Mouse (Mus musculus) CH12.LX (cell line): ENCODE results near the gene Hist1h2ae. TPM values are rescaled to one million over a fixed set of nuclear protein-coding genes. Genes with fewer than 3 reads are reported as not detected.
"Not testable (repeated sequence)": the region's sequence is repeated elsewhere in the genome, so short reads cannot be mapped to it uniquely, and the experiment has no call there.

Experiments used
- DNase-seq: peaks from one replicate; pipeline ENCODE4 v3.0.0-alpha.2; 2013; ENCODE audit errors: extremely low read depth
- H3K27ac ChIP-seq: 2 replicates; pipeline ENCODE4 v1.5.1; 2012; ENCODE audit warnings: low read depth, mild to moderate bottlenecking, control low read depth, moderate library complexity; ENCODE audit not compliant: insufficient read depth
- H3K27me3 ChIP-seq: replicated peaks from 2 replicates; pipeline ENCODE3; 2012; ENCODE audit warnings: inconsistent platforms
- H3K36me3 ChIP-seq, 2 experiments: replicated peaks in 1 of 2; 2 replicates each; pipeline versions ENCODE3 to v1.6.1; 2012; ENCODE audit warnings: inconsistent platforms in 1 of 2, low read length in 1 of 2, mild to moderate bottlenecking in 1 of 2, mixed read lengths in 1 of 2, moderate library complexity in 1 of 2; ENCODE audit not compliant: control insufficient read depth in 1 of 2, insufficient read depth in 1 of 2
- H3K4me1 ChIP-seq, 2 experiments: 2 replicates each; pipeline ENCODE4 v1.6.1; 2012; ENCODE audit warnings: inconsistent platforms in 1 of 2, moderate library complexity in 1 of 2; ENCODE audit not compliant: insufficient read depth in 2 of 2, control insufficient read depth in 1 of 2
- H3K4me2 ChIP-seq: 2 replicates; pipeline ENCODE4 v1.6.1; 2012; ENCODE audit warnings: low read depth, mild to moderate bottlenecking, control low read depth; ENCODE audit not compliant: poor library complexity, insufficient read depth, severe bottlenecking
- H3K4me3 ChIP-seq, 3 experiments: fragments of 150-350 bp in 1 of 3; sonication (generic) in 1 of 3; replicated peaks in 1 of 3; 2 replicates each; pipeline versions ENCODE3 to v1.5.1; 2011 to 2012; ENCODE audit warnings: low read depth in 2 of 3, low read length in 2 of 3, mild to moderate bottlenecking in 2 of 3, moderate library complexity in 2 of 3, control low read depth in 1 of 3, improper control_type of control experiment in 1 of 3, inconsistent platforms in 1 of 3, mixed read lengths in 1 of 3; ENCODE audit not compliant: poor library complexity in 1 of 3
- H3K79me2 ChIP-seq: replicated peaks from 2 replicates; pipeline ENCODE4 v1.6.1; 2012; ENCODE audit warnings: mild to moderate bottlenecking, moderate library complexity; ENCODE audit not compliant: control insufficient read depth, poor library complexity, insufficient read depth, severe bottlenecking; ENCODE audit errors: extremely low read depth
- H3K9ac ChIP-seq: 2 replicates; pipeline ENCODE4 v1.6.1; 2012; ENCODE audit warnings: low read depth, mild to moderate bottlenecking, control low read depth, moderate library complexity; ENCODE audit not compliant: insufficient read depth
- H3K9me3 ChIP-seq: replicated peaks from 2 replicates; pipeline ENCODE3; 2012; ENCODE audit warnings: low read length, inconsistent platforms, mixed read lengths
- CHD1 ChIP-seq: IDR thresholded peaks from 2 replicates; pipeline ENCODE4 v1.6.1; 2012; ENCODE audit warnings: low read depth, low read length, improper control_type of control experiment, inconsistent platforms
- CHD2 ChIP-seq: IDR thresholded peaks from 2 replicates; pipeline ENCODE4 v1.6.1; 2011; ENCODE audit warnings: low read length, improper control_type of control experiment
- CTCF ChIP-seq, 2 experiments: IDR thresholded peaks in 1 of 2; conservative IDR thresholded peaks in 1 of 2; 2 replicates each; pipeline ENCODE4 v1.5.1; 2011 to 2012; ENCODE audit warnings: low read depth in 2 of 2, low read length in 2 of 2, improper control_type of control experiment in 1 of 2, inconsistent platforms in 1 of 2, mild to moderate bottlenecking in 1 of 2, moderate library complexity in 1 of 2
- ETS1 ChIP-seq: conservative IDR thresholded peaks from 2 replicates; pipeline ENCODE4 v1.6.1; 2012; ENCODE audit warnings: low read depth, mild to moderate bottlenecking, inconsistent platforms, low read length, improper control_type of control experiment, moderate library complexity
- GABPA ChIP-seq: IDR thresholded peaks from 2 replicates; pipeline ENCODE4 v1.6.1; 2012; ENCODE audit warnings: low read depth, low read length, improper control_type of control experiment, inconsistent platforms; ENCODE audit not compliant: insufficient replicate concordance
- JUN ChIP-seq: IDR thresholded peaks from 2 replicates; pipeline ENCODE4 v1.6.1; 2011; ENCODE audit warnings: low read depth, mild to moderate bottlenecking, low read length, improper control_type of control experiment, moderate library complexity; ENCODE audit not compliant: insufficient read depth
- JUND ChIP-seq: conservative IDR thresholded peaks from 2 replicates; pipeline ENCODE4 v1.6.1; 2011; ENCODE audit warnings: low read depth, low read length, improper control_type of control experiment
- MAFK ChIP-seq: IDR thresholded peaks from 2 replicates; pipeline ENCODE4 v1.6.1; 2011; ENCODE audit warnings: low read length, improper control_type of control experiment; ENCODE audit not compliant: insufficient replicate concordance
- MAX ChIP-seq: IDR thresholded peaks from 2 replicates; pipeline ENCODE4 v1.6.1; 2011; ENCODE audit warnings: low read length, improper control_type of control experiment
- MEF2A ChIP-seq: IDR thresholded peaks from 2 replicates; pipeline ENCODE4 v1.6.1; 2014; ENCODE audit warnings: low read depth, mild to moderate bottlenecking, inconsistent platforms, low read length, improper control_type of control experiment, borderline replicate concordance
- MYC ChIP-seq: IDR thresholded peaks from 2 replicates; pipeline ENCODE4 v1.6.1; 2011; ENCODE audit warnings: low read depth, mild to moderate bottlenecking, improper control_type of control experiment, low read length
- NELFE ChIP-seq: IDR thresholded peaks from 2 replicates; pipeline ENCODE4 v1.6.1; 2011; ENCODE audit warnings: low read depth, low read length, improper control_type of control experiment
- PAX5 ChIP-seq: IDR thresholded peaks from 2 replicates; pipeline ENCODE4 v1.6.1; 2012; ENCODE audit warnings: low read length, inconsistent platforms, mixed read lengths
- POLR2A ChIP-seq: IDR thresholded peaks from 2 replicates; pipeline ENCODE4 v1.6.1; 2011; ENCODE audit warnings: low read depth, mild to moderate bottlenecking, improper control_type of control experiment, low read length
- POLR2AphosphoS2 ChIP-seq: IDR thresholded peaks from 2 replicates; pipeline ENCODE4 v1.6.1; 2011; ENCODE audit warnings: low read depth, low read length, improper control_type of control experiment
- RAD21 ChIP-seq: IDR thresholded peaks from 2 replicates; pipeline ENCODE4 v1.6.1; 2011; ENCODE audit warnings: low read depth, mild to moderate bottlenecking, low read length, improper control_type of control experiment, moderate library complexity
- RCOR1 ChIP-seq: conservative IDR thresholded peaks from 2 replicates; pipeline ENCODE4 v1.6.1; 2012; ENCODE audit warnings: low read depth, mild to moderate bottlenecking, inconsistent platforms, low read length, improper control_type of control experiment
- SIN3A ChIP-seq: IDR thresholded peaks from 2 replicates; pipeline ENCODE4 v1.6.1; 2012; ENCODE audit warnings: low read length, improper control_type of control experiment, inconsistent platforms
- SMC3 ChIP-seq: IDR thresholded peaks from 2 replicates; pipeline ENCODE4 v1.6.1; 2011; ENCODE audit warnings: low read depth, low read length, improper control_type of control experiment
- TCF12 ChIP-seq: IDR thresholded peaks from 2 replicates; pipeline ENCODE4 v1.6.1; 2014; ENCODE audit warnings: low read depth, mild to moderate bottlenecking, inconsistent platforms, low read length, improper control_type of control experiment
- UBTF ChIP-seq: IDR thresholded peaks from 2 replicates; pipeline ENCODE4 v1.6.1; 2012; ENCODE audit warnings: low read depth, mild to moderate bottlenecking, inconsistent platforms, low read length, improper control_type of control experiment, moderate library complexity
- USF1 ChIP-seq: IDR thresholded peaks from 2 replicates; pipeline ENCODE4 v1.6.1; 2014; ENCODE audit warnings: low read depth, mild to moderate bottlenecking, inconsistent platforms, low read length, improper control_type of control experiment
- ZKSCAN1 ChIP-seq: IDR thresholded peaks from 2 replicates; pipeline ENCODE4 v1.6.1; 2012; ENCODE audit warnings: low read depth, inconsistent platforms, low read length, improper control_type of control experiment, borderline replicate concordance
- ZMIZ1 ChIP-seq: IDR thresholded peaks from 2 replicates; pipeline ENCODE4 v1.6.1; 2012; ENCODE audit warnings: low read depth, mild to moderate bottlenecking, inconsistent platforms, low read length, improper control_type of control experiment
- dilution Hi-C: fragments of 300-500 bp; cut with MboI; formaldehyde crosslinking; loops from 2 replicates; pipeline ENCODE4 v1.14.3; 2020; ENCODE audit warnings: low sequenced_read_pairs; ENCODE audit not compliant: extremely low pct_unique_long_range_greater_than_20kb, extremely low pct_ligation_motif_present
- in situ Hi-C: fragments of 300-500 bp; cut with MboI; formaldehyde crosslinking; loops from 3 replicates; pipeline ENCODE4 v1.14.3; 2019; ENCODE audit warnings: low sequenced_read_pairs, low pct_ligation_motif_present, low pct_unique_long_range_greater_than_20kb, mixed read lengths
- polyA plus RNA-seq: library from polyadenylated mRNA; unstranded; fragments of >175 nt; gene quantifications from 2 replicates; pipeline ENCODE4 v1.2.1, GENCODE M21; 2012; ENCODE audit warnings: low read depth; ENCODE audit not compliant: insufficient read length
- total RNA-seq, 2 experiments: library from RNA; depleted of rRNA; stranded (reverse); fragments of 300-350 nt in 1 of 2; fragments of >200 nt in 1 of 2; gene quantifications; 2 replicates each; pipeline ENCODE4 v1.2.3; 2012 to 2014

The Hist1h2ae gene
- total and polyA plus RNA-seq, 3 experiments = 3.5 to 648 (median 16.3) TPM

DNA sequence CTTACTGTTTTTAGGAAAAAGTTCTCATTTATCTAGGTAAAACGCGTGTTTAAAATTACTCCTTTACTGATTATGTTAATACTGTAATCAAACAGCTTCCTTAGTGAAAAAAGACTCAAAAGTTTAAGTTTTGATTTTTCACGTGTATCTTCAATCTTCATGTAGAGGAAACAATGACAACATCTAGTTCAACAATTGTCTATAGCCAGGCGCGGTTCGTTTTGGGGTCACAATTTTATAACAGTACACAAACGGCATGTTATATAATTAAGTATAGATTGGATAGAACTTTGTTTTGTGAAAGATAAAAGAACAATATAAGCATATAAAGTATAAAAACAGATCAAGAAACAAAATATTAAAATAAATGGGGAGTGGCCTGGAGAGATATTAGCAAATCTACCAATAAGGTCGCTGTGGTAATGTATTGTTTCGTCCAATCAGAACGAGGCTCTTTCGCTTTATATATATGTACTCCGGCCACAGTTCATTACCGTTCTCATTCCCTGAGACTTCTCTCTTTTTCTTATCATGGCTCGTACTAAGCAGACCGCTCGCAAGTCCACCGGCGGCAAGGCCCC is 4.3 kb upstream of the Hist1h2ae start, which contains the start of gene Hist1h3d (continued):
- TF ChIP-seq MYC (peak; percentile 79; the same call in 1 of the 2 replicates), JUND (peak; percentile 62; the same call in 1 of the 2 replicates), PAX5 (no peak), RAD21 (no peak), CTCF (conservative IDR thresholded peaks at IDR 0.05 in 1 of 2, IDR thresholded peaks at IDR 0.05 in 1 of 2; ENCODE audit: low read depth in 2 of 2, low read length in 2 of 2) (no peak), POLR2A (no peak; the same call in 1 of the 2 replicates), USF1 (no peak), MAX (no peak), GABPA (no peak), SIN3A (no peak; the same call in none of the 2 replicates), JUN (peak; percentile 15; the same call in 1 of the 2 replicates), UBTF (no peak), SMC3 (no peak), ETS1 (no peak), MAFK (no peak), CHD2 (no peak), TCF12 (peak; percentile 55), ZKSCAN1 (no peak), CHD1 (no peak)
- TF ChIP-seq, all 38 proteins: peak for 11

DNA sequence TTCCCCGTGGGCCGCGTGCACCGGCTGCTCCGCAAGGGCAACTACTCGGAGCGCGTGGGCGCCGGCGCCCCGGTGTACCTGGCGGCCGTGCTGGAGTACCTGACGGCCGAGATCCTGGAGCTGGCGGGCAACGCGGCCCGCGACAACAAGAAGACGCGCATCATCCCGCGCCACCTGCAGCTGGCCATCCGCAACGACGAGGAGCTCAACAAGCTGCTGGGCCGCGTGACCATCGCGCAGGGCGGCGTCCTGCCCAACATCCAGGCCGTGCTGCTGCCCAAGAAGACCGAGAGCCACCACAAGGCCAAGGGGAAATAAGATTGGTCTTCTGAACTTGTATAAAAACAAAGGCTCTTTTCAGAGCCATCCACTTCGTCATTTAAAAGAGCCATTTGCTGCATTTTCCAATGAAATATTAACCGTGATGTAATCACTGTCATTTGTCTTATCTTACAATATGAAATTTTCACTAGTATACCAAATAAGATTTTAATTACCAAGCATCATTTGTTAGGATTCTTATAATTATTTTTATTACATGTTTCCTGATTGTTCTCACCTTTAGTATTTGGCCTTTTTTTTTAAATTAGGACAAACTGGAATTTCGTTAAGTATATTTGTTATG is 3.6 kb upstream of the Hist1h2ae start:
- peaks cover 0 to 15% of the 10 kb centered on the region in 2 experiments; a peak in 2 of 4 replicates for H3K4me1 ChIP-seq
- DNase-seq = peak; percentile 58
- H3K4me2 ChIP-seq = peak overlapping the region; percentile 56; the same call in 1 of the 2 replicates
- dilution Hi-C loops, H3K36me3 ChIP-seq, H3K79me2 ChIP-seq, H3K27me3 ChIP-seq, H3K9me3 ChIP-seq: not testable (repeated sequence)
- in situ Hi-C loops = loop anchor here (25.0 kb wide), 1 partner anchor 1837 kb away; the partner anchor contains the start of gene Hist1h4j
- peak overlapping the region in 1 of 3 experiments; percentile 15 for H3K4me3 ChIP-seq
- TF ChIP-seq MEF2A (0 out of 2 replicates have a peak, but pooled peaks have one; percentile 6), ZMIZ1 (peak; percentile 98), CHD1 (peak; percentile 84), POLR2A (peak; percentile 85), POLR2AphosphoS2 (peak; percentile 92), NELFE (peak; percentile 81), SIN3A (0 out of 2 replicates have a peak, but pooled peaks have one; percentile 3), RCOR1 (0 out of 2 replicates have a peak, but pooled peaks have one; percentile 45), UBTF (peak; percentile 80; the same call in 1 of the 2 replicates)
- peak overlapping the region; percentile 77 for H3K27ac ChIP-seq
- H3K9ac ChIP-seq = peak overlapping the region; percentile 66; the same call in 1 of the 2 replicates
